8 mouse cellular contexts compared by ENCODE assay signal in the genomic region with DNA sequence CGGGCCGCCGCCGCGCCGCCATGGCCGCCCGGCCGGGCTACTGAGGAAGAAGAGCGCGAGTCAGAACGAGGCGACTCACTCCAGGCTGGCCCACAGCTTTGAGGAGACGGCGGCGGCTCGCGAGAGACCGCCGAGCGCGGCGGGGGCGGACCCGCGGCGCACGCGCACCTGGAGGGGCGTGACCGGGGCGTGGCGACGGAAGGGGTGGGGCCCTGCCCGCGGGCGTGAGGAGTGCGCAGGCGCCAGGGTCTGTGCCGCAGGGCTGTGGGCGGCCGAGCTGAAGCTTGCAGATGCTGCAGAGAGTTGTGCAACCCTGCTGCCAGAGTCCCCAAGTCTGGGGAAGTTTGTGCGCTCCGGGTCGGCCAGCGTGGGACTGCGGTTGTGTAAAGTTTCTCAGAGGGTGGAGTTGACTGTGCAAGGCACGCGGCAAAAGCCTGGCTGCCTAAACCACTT. TPM values are rescaled to one million over a fixed set of nuclear protein-coding genes. Genes with fewer than 3 reads are reported as not detected.
DNase-seq lines count a peak whose midpoint lies in the region; ATAC-seq and TF ChIP-seq lines count a peak whose summit lies in the region.

A gene (minus strand): TSS at position 153 of the 453 bp plus-strand sequence.

- intact Hi-C loops in heart, postnatal 10 days (cut with DNase I) = loop anchor here (2.0 kb wide), 1 partner anchor 40 kb away; no protein-coding TSS in a partner anchor

- peak within 1 kb of the TSS; percentile 82 for H3K4me2 ChIP-seq in forebrain, embryonic 13.5 days
- H3K4me2 ChIP-seq in neural tube, embryonic 15.5 days = peak within 1 kb of the TSS; percentile 74

- H3K4me1 ChIP-seq in ES-Bruce4 (ENCODE audit: control insufficient read depth, insufficient read depth, low read length) = peaks cover 2% of the 10 kb centered on the region
- peaks cover 24% of the 10 kb centered on the region for H3K4me1 ChIP-seq in forebrain, embryonic 13.5 days
- H3K4me1 ChIP-seq in neural tube, embryonic 15.5 days = peaks cover 27% of the 10 kb centered on the region

- no peaks in the 10 kb centered on the region for H3K9me3 ChIP-seq in ES-Bruce4 (replicated peaks; ENCODE audit: control insufficient read depth, insufficient read depth, low read length, poor library complexity, severe bottlenecking)
- H3K9me3 ChIP-seq in forebrain, embryonic 13.5 days (replicated peaks) = no peaks in the 10 kb centered on the region
- H3K9me3 ChIP-seq in neural tube, embryonic 15.5 days (replicated peaks) = no peaks in the 10 kb centered on the region

- ATAC-seq in cerebellum, adult (ENCODE audit: insufficient number of reproducible peaks, low FRiP score, low TSS enrichment) = peak; percentile 88
- peak; percentile 98 for ATAC-seq in forebrain, embryonic 13.5 days
- peak; percentile 97 for ATAC-seq in neural tube, embryonic 15.5 days (ENCODE audit: low FRiP score)

- TF ChIP-seq CTCF in ES-Bruce4 (IDR thresholded peaks at IDR 0.05; ENCODE audit: low read depth, low read length) = no peak

- under 1% methylated on average over 44 of the region's 49 CpGs for WGBS in forebrain, embryonic 13.5 days
- under 1% methylated on average over 49 of the region's 49 CpGs for WGBS in neural tube, embryonic 15.5 days

- H3K36me3 ChIP-seq in ES-Bruce4 (ENCODE audit: control insufficient read depth, insufficient read depth, low read length, poor library complexity, severe bottlenecking) = no peaks in the 10 kb centered on the region; the same call in 1 of the 2 replicates
- no peaks in the 10 kb centered on the region for H3K36me3 ChIP-seq in forebrain, embryonic 13.5 days (ENCODE audit: poor library complexity, severe bottlenecking)
- no peaks in the 10 kb centered on the region for H3K36me3 ChIP-seq in neural tube, embryonic 15.5 days

- TF ChIP-seq POLR2A in ES-Bruce4 (IDR thresholded peaks at IDR 0.05; ENCODE audit: insufficient read depth, low read length) = peak; percentile 97

- H3K27me3 ChIP-seq in ES-Bruce4 (ENCODE audit: control insufficient read depth, insufficient read depth, low read length, poor library complexity, severe bottlenecking) = no peaks in the 10 kb centered on the region
- H3K27me3 ChIP-seq in forebrain, embryonic 13.5 days = no peaks in the 10 kb centered on the region
- no peaks in the 10 kb centered on the region for H3K27me3 ChIP-seq in neural tube, embryonic 15.5 days (replicated peaks)

- peak; percentile 45; the same call in 1 of the 2 replicates for TF ChIP-seq EP300 in ES-Bruce4 (IDR thresholded peaks at IDR 0.05; ENCODE audit: insufficient read depth, low read depth, low read length)

- H3K4me3 ChIP-seq in ES-Bruce4 (ENCODE audit: low read depth, low read length) = peak within 1 kb of the TSS; percentile 71
- H3K4me3 ChIP-seq in forebrain, embryonic 13.5 days = peak within 1 kb of the TSS; percentile 96
- peak within 1 kb of the TSS; percentile 91 for H3K4me3 ChIP-seq in neural tube, embryonic 15.5 days (replicated peaks)

- peak within 1 kb of the TSS; percentile 61; the same call in 1 of the 2 replicates for H3K27ac ChIP-seq in ES-Bruce4 (ENCODE audit: insufficient read depth, low read length)
- peak within 1 kb of the TSS; percentile 96 for H3K27ac ChIP-seq in forebrain, embryonic 13.5 days
- H3K27ac ChIP-seq in neural tube, embryonic 15.5 days (replicated peaks) = peak within 1 kb of the TSS; percentile 98

- peak within 1 kb of the TSS; percentile 96 for H3K9ac ChIP-seq in ES-Bruce4 (ENCODE audit: low read depth, poor library complexity, severe bottlenecking)
- peak within 1 kb of the TSS; percentile 95 for H3K9ac ChIP-seq in forebrain, embryonic 13.5 days
- H3K9ac ChIP-seq in neural tube, embryonic 15.5 days (replicated peaks) = peak within 1 kb of the TSS; percentile 92

- DNase-seq in heart, postnatal 10 days = peak; percentile 97
- DNase-seq in layer of hippocampus, adult 11-12 months (ENCODE audit: low spot score) = peak; percentile 95
- DNase-seq in lung, adult 18-20 months = peak; percentile 94 to 95
- peak; percentile 95 for DNase-seq in testis, postnatal 14 days (ENCODE audit: low spot score)

RNA-seq across cellular contexts. Expression of the gene that starts here (rescaled TPM):
- polyA plus RNA-seq in ES-Bruce4 (2011; ENCODE audit: insufficient read depth, insufficient read length, low read depth, missing spikeins) = 25.4 and 35.4 TPM in 2 replicates
- polyA plus RNA-seq in forebrain, embryonic 13.5 days (2015; fragmentation: Nextera tagmentation; extraction: Ambion mirVana) = 20.0 and 20.7 TPM in 2 replicates
- 10 to 100 TPM; 12.1 to 14.7 TPM for total RNA-seq in heart, postnatal 10 days (2021)
- polyA plus RNA-seq in neural tube, embryonic 15.5 days (2015; fragmentation: Nextera tagmentation; extraction: Ambion mirVana) = 26.1 and 26.5 TPM in 2 replicates

Comparison
In these comparisons a context has a peak if more than half of its experiments do, and no peak if none do; other contexts are left out.
1. Peak in every context shown above with its lines: DNase-seq, ATAC-seq, H3K4me3 ChIP-seq and H3K27ac ChIP-seq.